ENCODE assay signal across 9 mouse cellular contexts in the genomic region with DNA sequence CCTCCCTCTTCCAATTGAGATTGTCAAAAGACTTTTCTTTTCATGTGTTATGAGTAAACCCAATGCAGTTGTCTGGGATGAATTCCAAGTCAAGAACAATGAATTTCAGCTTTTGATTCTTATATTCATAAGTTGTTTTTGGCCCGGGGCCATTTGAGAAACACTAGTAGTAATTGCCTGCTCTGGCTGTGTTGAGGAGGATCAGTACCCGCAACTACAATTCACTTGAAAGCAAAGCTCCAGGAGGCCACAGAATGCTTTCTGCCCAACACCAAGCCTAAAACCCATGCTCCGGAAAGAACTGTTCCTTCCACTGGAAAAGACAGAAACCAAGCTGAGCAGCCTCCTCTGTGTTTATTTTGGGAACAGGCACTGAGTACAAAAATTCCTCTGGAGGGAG.
DNase-seq lines count a peak whose midpoint lies in the region.
"Had no signal": no experiment of that assay in that cellular context is flagged by ENCODE, and none has a peak within 500 bp of the region (broad histone marks: within the 10 kb centered on the region; RNA-seq: fewer than 3 reads in every experiment).

No protein-coding gene starts in this region.

- DNase-seq in adrenal gland, postnatal 14 days = peak; percentile 21
- DNase-seq in adrenal gland, postnatal 36 days = no peak
- peak; percentile 44 for DNase-seq in layer of hippocampus, adult 11-12 months (ENCODE audit: low spot score)
- no peak for DNase-seq in layer of hippocampus, postnatal 36 days
- DNase-seq in frontal cortex, postnatal 14 days (ENCODE audit: low spot score in 2 of 2) = peak; percentile 11 to 17
- peak; percentile 11 to 81 for DNase-seq in left cerebral cortex, postnatal 10 days (ENCODE audit: extremely low spot score in 1 of 2, low spot score in 2 of 2)
- no peak for DNase-seq in liver
- DNase-seq in lung, postnatal 36 days = no peak
- DNase-seq: gastrocnemius, postnatal 25 days had no signal

- intact Hi-C loops in left cerebral cortex, postnatal 10 days (cut with DNase I) = no loop called here

Comparison
In these comparisons a context has a peak if more than half of its experiments do, and no peak if none do; other contexts are left out.
1. DNase-seq: peak in adrenal gland, postnatal 14 days (single experiment), layer of hippocampus, adult 11-12 months (single experiment), frontal cortex, postnatal 14 days (2 of 2) and left cerebral cortex, postnatal 10 days (2 of 2); none in adrenal gland, postnatal 36 days (0 of 2), layer of hippocampus, postnatal 36 days (0 of 2), liver (single experiment) and lung, postnatal 36 days (single experiment).